Mouse (Mus musculus) urinary bladder, postnatal 10 days (tissue): ENCODE measurements at regions not wholly inside any gene's neighbourhood (a gene's known extent, or its start where the extent isn't known, plus 50 kb on each side); places are given as distances from the start of the nearest gene placed in this dataset.
"Not testable (repeated sequence)": the region's sequence is repeated elsewhere in the genome, so short reads cannot be mapped to it uniquely, and the experiment has no call there.

Experiments used
- DNase-seq: peaks from one replicate; pipeline ENCODE4 v3.0.0; 2022; ENCODE audit warnings: low spot score

DNA sequence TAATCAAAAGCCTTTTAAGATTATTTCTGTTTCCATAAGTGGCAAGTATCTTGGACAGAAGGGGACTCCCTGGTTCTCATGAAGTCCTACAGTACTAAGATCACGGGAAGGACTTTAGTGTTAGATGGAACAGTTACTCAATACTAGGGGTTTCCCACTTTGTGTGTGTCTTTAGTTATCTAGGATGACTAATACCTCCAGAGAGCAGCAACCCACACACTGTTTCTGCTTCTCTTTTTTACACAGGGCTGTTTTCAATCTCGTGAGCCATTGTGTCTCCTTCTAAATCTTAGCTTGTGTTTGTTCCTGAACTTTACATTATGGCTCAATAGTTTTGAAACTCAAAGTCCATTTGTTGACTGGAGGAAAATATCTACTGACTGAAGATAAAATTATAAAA, 496.5 kb upstream of the Impg1 start:
- DNase-seq: no peak

DNA sequence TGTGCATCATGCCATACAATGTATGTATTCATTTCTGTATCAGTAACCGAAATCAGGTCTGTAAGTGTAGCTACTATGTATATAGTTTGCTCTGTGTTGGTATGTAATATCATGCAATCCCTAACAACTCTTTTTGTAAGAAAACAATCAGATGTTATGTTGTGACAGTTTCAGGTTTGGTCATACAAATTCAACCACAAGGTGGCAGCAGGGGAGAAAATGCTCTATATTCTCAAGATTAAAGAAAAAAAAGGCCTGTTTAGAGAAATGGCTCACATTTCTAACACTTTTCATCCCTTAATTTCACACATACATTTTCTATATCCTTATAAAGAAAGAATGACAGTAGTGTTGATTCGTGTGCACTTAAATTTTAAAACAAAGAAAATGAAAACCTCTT, 477.7 kb upstream of the Impg1 start:
- no peak for DNase-seq

DNA sequence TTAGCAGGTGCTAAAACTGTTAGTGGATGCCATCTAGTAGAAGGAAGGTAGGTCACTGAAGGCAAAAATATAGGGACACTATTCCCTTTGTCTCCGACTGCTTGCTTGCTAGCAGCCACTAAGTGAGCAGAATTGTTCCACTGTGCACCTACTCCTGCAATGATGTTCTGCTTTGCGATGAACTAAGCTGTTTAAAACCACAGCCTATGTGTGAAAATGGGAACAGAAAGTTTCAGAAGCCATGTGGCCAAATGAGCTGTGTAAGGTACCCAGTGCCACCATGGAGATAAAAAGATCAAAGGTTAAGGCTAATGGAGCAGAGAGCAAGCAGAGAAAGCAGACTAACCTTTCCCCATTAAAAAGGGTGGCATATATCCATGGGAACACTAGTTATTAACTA, 476.1 kb upstream of the Impg1 start:
- no peak for DNase-seq

DNA sequence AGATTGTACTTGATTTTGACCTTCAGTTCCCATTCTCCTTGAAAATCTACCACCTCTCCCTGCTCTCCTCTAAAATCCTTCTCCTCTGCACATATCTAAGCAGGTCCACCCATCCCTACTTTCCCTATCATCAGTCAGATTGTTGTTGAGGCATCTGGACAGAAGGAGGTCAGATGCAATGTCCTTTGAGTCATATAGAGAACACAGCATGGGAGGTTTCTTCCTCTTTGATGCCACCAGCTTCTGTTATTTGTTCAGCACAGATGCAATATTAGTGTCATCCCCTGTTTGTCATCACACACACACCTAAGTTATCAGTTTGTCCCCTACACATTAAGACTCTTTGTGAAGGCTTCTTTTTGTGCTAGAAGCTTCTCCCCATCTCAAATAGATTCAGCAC, 473.0 kb upstream of the Impg1 start:
- no peak for DNase-seq

DNA sequence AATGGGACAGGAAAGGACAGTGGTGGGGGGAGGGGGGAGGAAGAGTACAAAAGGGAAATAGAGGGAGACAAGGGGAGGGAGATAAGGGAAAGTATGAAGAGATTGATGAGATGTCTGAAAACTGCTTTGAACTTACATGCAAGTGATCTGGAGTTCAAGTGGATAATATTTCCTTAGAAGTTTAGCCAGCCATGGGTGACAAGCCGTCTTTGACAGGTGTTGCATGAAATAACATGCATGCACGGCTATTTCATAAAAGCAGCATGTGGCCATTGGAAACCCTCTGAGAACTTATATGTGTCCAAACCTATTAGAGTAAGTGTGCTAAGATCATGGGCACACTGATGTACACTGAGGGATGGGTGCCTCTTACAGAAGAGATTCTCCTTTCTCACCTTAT, 465.3 kb upstream of the Impg1 start:
- DNase-seq: no peak

DNA sequence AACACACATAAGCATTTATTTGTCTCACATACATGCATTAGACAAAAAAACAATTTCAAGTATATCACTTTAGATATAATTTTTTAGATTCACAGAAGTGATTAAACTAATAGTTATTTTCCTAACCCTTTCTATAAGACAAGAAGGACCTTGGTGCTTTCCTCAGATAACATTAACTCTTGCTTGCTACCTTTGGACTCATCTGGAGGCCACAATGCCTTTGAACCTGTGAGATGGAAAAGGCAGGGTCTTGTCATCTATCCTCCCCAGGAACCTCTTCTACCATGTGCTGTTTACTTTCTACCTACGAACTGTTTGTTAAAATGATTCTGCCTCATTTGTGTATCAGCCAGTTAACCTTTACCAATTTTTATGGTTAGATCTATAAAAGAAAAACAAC, 455.0 kb upstream of the Impg1 start:
- no peak for DNase-seq

DNA sequence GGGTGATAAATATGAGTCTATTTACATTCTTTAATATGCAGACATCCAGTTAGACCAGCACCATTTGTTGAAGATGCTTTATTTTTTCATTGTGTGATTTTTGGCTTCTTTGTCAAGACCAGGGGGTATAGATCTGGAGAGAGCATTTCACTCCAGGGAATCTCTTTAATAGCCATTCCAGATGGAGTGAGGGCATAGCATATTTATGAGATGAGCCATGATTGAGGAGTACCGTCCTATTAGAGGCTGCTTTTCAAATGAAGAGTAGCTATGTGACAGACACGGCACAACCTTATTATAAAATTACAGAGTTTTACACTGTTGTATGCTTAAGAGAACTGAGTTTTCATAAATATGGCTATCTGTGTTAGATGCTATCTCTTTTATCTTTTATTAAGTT, 448.6 kb upstream of the Impg1 start:
- no peak for DNase-seq

DNA sequence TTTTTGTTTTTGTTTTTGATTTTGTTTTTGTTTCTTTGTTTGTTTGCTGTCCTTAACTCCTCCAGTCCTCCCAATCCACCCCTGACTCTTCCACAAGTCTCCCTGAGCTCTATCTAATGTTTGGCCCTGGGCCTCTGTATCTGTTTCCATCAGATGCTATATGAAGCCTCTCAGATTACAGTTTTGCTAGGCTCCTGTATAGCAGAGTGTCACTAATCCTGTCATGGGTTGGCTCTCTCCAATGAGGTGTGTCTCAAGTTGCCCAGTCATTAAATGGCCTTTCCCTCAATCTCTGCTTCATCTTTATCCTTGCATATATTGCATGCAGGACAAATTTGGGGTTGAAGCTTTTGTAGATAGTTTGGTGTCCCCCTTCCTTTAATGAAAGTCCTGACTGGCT, 446.9 kb upstream of the Impg1 start:
- no peak for DNase-seq

DNA sequence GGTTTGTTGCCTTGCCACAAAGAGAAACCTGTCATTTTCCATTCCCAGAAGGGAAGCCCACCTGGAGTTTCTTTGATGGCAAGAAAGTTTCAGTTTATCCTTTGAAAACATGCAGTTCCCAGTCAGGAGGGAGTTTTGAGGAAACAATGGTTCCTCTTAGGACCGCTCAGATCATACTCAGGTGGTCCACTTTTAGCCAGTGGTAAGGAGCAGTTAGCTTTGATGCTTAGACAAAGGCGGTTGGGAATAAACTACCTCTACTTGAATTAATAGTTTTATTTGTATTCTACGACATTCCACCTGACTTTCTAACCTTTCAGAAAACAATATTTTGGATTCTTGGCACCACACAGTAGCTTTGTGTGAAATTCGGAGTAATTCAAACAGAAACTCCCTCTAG, 401.5 kb upstream of the Impg1 start:
- no peak for DNase-seq

DNA sequence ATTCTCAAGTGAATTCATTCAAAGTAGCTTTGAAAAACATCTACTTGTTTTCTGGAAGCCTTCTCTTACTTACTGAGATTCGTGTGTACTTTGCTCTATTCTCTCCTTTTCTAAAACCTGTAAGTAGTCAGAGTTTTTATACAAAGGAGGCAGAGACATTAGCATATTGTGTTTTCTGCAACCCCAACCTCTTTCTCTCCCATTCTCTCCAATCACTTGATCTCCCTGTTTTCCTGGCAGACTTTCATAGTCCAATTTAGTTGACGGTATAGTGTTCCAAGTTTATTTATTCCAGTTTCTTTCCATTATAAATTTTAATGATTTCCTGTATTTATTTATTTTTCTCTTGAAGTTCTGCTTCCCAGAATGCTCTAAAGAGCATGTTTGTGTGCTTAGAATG, 393.7 kb upstream of the Impg1 start:
- no peak for DNase-seq

DNA sequence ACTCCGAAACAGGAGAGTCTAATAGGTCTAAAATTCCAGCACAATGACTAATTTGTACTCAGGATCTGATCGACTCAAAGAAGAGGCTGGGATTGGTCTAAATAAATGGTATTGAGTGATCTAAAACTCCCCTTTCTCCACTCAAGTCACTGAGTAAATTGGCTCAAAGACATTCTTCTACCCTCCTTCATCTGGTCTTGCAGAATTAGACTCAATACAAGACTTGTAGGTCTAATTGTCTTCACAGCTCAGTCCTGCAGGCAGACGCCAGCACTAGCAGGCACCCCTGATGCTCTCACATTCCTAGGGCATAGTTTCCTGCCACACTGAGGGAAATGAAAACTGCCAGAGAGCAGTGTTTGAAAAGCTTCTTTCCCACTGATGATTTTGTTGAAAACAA, 382.9 kb upstream of the Impg1 start:
- DNase-seq: no peak

DNA sequence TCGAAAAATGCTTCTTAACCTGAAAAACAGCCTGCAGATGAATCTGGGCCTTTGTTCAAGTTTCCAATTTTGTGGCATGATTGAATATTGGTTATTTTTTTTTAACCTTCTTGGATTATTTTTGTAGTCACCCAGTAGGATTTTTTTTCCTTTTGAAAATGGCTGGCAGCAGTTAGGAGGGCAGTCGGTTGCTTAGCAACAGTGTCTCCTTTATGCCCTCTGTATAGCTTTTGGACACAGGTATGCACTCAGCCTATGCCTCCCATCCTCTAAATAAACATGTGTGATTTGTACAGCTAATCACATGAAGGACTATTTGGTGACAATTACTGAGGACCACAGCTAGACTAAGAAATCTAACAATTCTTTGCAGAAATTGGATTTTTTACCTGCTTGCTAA, 367.5 kb upstream of the Impg1 start:
- no peak for DNase-seq

DNA sequence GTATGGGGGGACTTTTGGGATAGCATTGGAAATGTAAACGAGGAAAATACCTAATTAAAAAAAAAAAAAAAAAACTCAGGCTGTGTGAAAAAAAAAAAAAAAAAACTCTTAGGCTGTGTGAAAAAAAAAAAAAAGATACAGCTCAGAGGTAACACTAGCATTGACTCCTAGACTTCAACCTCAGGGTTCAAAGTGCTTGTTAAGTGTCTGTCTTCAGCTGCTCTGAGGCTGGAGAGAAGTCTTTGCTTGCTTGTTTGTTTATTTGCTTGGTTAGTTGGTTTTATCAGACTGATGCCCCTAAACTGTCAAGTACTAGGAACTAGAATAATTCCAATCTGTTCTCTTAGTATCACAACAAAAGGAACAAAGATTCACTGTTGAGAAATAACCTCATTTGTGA, 360.1 kb upstream of the Impg1 start:
- DNase-seq: no peak

DNA sequence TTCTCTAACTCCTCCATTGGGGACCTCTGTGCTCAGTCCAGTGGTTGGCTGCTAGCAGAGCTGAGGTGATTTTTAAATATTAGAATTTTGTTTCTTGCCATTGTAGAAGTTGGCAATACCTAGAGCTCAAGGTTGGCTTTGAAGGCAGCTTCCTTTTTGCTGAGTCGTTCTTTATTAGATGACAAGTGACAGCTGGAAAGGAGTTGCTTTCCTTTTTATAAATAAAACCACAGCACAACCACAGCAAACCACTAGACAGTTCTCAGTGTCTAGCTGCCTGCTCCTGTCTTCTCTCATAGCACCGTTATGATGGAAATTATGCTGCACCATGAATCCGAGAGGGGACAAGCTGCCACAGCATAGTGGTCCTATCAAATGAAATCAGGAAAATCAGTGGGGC, 354.8 kb upstream of the Impg1 start:
- no peak for DNase-seq

DNA sequence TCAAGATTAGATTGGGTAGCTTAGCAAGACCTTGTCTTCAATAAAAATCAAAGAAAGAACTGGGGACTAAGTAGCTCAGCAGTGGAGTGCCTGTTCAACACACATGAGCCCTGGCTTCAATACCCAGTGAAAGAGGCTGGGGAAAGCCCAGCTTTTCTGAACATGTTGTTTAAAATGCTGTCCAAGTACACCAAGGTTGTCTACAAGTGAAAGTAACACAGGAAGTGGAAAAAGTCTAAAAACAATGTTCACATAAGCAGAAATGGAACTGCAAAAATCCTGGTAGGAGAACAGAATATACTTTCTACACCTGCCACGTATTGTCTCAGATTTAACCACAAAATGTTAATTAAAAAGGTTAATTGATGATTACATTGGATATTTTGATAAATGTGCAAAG, 353.8 kb upstream of the Impg1 start:
- DNase-seq: no peak

DNA sequence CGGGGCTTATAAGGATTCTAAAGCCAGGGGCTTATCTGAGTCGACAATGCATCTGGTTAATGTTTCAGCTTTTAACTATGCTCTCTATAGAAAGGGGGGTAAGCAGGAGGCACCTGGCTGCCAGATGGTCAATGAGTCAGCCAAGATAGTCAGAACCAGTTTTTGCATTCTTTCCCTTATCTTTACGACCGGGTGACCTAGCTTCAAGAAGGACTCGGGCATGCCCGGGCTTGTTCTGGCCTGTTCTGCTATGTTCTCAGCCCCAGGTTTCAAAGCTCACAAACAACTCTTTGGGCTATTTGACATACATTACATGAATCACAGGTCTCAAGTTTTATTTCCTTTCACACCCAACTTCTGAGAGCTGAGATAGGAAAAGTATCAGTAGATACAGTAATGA, 348.6 kb upstream of the Impg1 start:
- DNase-seq: peak; percentile 24

DNA sequence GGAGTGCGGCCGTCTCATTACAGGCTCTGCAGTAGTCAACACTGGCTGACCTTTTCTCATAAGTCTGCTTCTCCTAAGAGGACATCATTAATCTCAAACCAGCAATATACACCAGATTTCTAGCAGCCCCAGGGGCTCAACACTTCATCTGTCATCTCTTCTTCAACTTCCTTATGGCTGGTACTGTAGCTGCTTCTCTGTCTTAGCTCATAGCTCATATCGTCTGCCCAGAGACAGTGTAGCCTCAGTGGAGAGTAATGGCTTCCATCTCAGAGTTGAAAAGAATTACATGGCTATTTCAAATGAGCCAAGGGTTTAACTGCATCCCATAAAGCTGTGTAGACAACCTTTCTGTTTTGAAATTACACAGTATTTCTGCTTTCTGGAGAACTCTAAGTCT, 326.2 kb upstream of the Impg1 start:
- no peak for DNase-seq

DNA sequence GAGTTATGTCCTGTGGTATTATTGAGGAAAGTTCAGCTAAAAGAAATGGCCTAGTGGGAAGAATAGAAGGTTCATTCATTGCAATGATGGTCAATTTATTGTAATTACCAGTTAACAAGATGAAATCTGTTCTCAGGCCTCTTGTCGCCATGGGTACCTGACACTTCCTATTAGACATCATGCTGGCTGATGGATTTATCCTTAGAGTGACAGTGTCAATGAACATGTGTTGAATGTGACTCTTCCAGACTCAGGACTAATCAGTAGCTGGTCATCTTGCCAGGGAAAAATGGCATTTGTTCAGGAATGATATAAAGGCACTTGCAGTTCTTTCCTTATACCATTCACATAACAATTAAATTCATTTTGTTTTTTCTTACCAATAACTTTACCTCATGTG, 309.3 kb upstream of the Impg1 start:
- no peak for DNase-seq

DNA sequence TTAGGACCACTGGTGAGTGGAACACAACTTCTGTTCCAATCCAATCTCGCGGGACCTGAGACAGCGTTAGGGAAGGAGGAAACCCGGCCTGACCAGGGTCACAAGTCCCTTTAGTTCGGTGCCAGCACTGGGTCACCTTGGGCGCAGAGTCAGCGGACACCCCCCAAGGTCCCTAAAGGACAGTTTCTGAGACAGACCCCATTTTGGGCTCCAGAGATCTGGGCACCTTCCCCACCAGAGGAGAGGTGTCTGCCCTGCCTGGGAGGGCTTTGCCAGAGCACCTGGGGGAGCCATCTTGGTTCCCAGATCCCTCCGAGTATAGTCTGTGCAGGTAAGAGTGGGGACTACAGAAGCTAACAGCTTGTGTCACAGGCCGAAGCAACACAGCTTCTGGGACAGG, 270.5 kb upstream of the Impg1 start:
- DNase-seq: not testable (repeated sequence)

DNA sequence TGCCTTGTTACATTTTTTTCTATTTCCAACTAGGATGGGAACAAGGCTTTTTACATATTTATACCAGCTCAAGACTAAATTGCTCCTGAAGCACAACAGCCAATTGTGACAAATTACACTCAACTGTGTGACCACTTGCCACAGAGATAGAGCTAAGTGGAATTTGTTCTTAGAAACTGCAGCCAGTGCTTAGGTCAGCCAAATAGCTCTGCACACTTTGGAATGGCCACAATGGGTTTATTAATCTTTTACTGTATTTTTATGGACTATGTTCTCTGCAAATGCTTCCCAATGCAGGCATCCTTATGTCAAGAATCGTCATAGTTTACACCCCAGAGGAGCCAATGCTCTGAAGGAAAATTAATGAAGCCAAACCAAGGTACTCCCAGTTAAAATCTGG, 267.7 kb upstream of the Impg1 start:
- DNase-seq: no peak

DNA sequence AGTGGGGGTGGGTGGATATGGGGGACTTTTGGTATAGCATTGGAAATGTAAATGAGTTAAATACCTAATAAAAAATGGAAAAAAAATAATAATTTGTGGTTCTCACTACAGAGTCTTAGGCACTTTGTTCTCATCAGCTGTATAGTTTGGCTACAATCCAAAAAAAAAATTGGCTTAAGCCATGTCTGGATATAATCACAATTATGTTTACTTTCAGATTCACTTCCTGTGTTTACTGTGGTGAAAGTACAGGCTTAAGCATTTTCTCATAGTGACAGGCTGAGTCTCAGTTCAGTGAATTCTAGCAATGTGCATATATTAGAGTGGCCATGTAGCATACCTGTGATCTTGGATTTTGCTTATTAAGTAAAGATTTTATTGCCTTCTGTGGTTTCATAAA, 258.4 kb upstream of the Impg1 start:
- no peak for DNase-seq

DNA sequence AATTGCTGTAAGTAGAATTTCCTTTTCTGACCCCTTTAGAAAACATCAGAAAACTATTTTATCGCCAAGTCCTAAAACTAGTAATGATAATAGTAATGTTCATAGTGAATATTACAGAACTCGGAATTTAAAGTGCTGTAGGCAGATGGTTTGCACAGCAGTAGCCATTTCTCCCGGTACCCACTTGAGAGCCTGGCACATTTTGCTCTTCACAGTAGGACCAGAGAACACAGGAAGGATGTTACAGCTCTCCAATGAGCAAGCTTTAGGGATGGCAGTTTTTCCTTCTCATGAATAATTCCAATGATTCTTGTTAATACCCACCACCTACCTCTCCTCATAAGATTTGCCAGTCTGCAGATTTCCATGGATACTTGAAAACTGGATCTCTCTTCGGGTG, 253.2 kb upstream of the Impg1 start:
- DNase-seq: no peak

DNA sequence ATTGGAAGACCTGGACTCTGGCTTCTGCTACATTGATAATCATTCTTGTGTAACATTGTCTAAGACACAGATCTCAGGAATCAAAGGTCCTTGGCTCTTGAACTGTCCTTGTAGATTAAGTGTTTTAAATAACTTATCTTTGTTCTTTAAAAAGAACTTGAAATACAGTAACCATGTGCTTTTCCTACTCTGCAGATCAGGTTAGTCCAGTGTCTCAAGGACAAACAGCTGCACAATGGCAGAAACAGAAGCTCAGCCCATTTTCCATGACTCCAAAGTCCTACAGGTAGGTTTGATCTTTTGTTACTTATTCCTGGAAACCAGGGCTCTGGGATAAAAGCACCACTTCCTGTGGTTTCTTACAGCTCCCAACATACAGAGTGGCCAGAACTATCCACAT, 244.5 kb upstream of the Impg1 start:
- no peak for DNase-seq

DNA sequence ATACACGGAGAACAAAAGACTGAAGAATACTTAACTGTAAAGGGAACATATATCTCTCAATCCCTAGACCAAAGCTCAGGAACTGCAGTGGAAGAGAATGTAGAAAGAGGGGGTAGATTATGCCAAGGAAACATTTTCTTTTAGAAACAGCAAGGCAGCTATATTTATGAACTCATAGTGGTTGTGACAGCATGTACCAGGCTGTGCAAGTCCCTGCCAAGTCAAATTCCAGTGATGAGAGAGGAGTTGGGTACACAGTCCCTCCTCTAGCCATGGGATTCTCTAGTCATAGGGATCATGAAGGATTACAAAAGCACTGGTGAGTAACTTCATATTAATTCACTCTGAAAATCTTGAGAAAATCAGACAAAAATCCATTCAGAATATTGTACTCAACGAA, 240.0 kb upstream of the Impg1 start:
- no peak for DNase-seq

DNA sequence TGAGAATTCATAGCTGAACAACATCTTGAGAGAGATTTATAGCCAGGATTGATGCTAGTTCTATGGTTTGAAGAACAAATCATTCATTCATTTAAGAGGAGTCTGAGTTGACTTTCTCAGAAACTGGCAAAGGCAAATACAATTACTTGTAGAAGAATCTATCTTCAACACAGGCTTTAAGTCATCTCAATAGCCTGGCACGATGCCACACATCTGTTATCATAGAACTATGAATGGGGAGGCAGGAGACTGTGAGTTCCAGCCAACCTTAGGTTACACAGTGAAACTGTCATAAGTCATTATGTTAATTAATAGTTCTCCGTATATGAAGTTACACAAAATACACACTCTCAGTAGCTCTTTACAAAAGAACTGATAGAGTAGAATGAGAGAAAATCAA, 231.9 kb upstream of the Impg1 start:
- DNase-seq: no peak
